Mouse (Mus musculus) adrenal gland, postnatal 14 days (tissue): ENCODE data around the gene Atf4. TPM values are rescaled to one million over a fixed set of nuclear protein-coding genes. Genes with fewer than 3 reads are reported as not detected.

Source experiments
- DNase-seq: peaks from one replicate; pipeline ENCODE4 v3.0.0; 2021; ENCODE audit warnings: mixed read lengths
- total RNA-seq: library from RNA; stranded (reverse); gene quantifications from 2 replicates; pipeline ENCODE4 v1.2.3, GENCODE M21; 2021

Gene Atf4
- total RNA-seq, 1 experiment from 2014 or later = 195 TPM

- DNase-seq = no peak
Measured at GRCm38 (mm10) chr15:80248596-80248995, 6.4 kb upstream of the Atf4 start.

GRCm38 (mm10) chr15:80249672-80250071, 5.3 kb upstream of the Atf4 start:
- DNase-seq = no peak

- no peak for DNase-seq
Measured at GRCm38 (mm10) chr15:80250586-80250985, 4.4 kb upstream of the Atf4 start.

DNA sequence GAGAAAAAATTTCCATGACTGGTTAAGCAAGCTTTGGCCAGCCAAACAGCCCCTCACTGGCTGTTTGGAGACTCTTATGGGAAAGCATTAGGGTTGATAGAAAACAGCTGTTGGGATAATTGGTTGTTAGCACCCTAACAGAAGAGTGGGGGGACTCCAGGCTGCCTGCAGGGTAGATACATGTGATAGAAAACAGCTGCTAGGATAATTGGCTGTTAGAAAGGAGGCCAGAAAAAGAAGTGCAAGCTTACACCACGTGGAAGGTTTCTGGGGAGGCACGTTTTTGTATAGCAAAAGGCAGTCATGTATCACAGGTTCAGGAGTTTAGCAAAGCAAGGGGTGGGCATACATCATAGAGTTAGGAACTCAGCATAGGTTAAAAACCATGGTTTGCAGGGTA, 1.5 kb upstream of the Atf4 start:
- DNase-seq = no peak

DNA sequence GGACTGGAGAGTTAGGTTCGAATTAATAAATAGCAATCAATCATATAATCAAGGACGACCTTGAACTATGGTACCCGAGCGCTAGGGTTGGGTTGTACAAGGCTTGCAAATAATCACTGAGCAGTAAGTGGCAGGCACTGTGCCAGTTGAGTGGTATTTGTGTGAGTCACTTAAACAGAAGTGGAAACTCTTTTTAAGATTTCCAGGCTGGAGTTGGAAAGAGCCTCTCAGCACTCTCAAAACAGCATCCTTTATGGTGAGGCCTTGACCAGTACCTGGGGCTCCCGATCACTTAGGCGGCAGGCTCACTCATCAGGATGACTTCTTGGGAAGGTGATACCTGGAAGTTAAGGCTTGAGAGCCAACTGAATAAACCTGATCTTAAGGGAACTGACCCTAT, 777 bp upstream of the Atf4 start:
- DNase-seq = peak; percentile 87

DNA sequence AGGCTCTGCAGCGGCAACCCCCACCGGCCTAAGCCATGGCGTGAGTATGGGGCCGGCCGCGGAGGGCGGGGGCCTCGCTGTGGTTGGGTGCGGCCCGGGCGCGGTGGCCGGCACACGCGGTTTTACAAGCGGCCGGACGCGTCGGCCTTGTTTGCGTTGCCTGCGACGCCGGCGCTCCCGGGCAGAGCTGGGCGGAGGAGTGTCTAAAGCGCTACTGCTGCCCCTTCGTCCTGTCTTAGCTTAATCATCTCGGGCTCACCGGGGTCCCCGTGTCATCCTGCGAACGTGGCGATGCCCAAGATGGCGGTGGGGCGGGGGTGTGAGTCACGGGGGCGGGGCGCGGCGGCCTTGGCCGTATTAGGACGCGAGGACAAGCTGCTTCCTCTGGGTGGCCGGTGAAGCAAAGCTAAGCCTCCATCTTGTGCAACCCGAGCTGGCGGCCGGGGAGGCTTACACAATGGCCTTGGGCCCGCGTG, 700 bp downstream of the Atf4 start:
- peak; percentile 97 for DNase-seq

DNA sequence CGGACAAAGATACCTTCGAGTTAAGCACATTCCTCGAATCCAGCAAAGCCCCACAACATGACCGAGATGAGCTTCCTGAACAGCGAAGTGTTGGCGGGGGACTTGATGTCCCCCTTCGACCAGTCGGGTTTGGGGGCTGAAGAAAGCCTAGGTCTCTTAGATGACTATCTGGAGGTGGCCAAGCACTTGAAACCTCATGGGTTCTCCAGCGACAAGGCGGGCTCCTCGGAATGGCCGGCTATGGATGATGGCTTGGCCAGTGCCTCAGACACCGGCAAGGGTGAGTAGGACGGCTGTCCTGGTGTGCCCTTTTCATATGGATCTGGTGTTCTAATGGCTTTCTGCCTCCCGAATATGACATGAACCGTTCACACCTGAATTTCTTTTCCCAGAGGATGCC, 1.3 kb downstream of the Atf4 start:
- peak; percentile 38 for DNase-seq

DNA sequence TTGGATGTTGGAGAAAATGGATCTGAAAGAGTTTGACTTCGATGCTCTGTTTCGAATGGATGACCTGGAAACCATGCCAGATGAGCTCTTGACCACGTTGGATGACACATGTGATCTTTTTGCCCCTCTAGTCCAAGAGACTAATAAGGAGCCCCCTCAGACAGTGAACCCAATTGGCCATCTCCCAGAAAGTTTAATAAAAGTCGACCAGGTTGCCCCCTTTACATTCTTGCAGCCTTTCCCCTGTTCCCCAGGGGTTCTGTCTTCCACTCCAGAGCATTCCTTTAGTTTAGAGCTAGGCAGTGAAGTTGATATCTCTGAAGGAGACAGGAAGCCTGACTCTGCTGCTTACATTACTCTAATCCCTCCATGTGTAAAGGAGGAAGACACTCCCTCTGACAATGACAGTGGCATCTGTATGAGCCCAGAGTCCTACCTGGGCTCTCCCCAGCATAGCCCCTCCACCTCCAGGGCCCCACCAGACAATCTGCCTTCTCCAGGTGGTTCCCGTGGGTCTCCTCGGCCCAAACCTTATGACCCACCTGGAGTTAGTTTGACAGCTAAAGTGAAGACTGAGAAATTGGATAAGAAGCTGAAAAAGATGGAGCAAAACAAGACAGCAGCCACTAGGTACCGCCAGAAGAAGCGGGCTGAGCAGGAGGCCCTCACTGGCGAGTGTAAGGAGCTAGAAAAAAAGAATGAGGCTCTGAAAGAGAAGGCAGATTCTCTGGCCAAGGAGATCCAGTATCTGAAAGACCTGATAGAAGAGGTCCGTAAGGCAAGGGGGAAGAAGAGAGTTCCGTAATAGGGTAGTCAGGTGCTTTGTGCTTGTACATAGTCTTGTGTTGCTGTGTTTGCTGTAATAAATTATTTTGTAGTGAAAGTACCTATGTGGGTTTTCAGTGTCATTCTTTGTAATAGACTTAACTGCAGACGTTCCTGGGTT, 1.9 kb downstream of the Atf4 start:
- DNase-seq = peak; percentile 13

GRCm38 (mm10) chr15:80257602-80258239, 2.7 kb downstream of the Atf4 start:
- peak; percentile 33 for DNase-seq

- DNase-seq = peak; percentile 50
Measured at GRCm38 (mm10) chr15:80258240-80259170, 3.5 kb downstream of the Atf4 start.

- peak; percentile 10 for DNase-seq
Measured at GRCm38 (mm10) chr15:80259406-80260045, 4.5 kb downstream of the Atf4 start.

DNA sequence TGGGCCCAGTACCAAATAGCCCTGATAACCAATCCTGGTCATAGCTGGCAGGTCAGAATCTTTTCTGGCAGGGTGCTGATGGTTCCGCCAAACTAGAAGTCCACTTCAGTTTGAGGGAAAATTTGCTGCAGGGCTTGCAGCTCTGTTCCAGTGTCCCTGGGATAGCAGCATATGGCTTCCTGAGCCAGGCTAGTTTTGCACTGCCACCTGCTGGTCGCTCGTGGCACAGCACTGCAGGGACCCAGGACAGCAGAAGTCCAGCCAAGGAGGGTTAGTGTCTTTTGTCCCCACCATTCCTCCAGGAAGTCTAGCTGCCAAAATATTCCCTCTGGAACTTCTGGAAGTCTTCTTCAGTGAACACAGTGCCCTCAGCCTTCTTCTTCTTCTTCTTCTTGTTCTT, 5.7 kb downstream of the Atf4 start:
- peak; percentile 90 for DNase-seq

- no peak for DNase-seq
Measured at GRCm38 (mm10) chr15:80261100-80261499, 6.1 kb downstream of the Atf4 start.

DNA sequence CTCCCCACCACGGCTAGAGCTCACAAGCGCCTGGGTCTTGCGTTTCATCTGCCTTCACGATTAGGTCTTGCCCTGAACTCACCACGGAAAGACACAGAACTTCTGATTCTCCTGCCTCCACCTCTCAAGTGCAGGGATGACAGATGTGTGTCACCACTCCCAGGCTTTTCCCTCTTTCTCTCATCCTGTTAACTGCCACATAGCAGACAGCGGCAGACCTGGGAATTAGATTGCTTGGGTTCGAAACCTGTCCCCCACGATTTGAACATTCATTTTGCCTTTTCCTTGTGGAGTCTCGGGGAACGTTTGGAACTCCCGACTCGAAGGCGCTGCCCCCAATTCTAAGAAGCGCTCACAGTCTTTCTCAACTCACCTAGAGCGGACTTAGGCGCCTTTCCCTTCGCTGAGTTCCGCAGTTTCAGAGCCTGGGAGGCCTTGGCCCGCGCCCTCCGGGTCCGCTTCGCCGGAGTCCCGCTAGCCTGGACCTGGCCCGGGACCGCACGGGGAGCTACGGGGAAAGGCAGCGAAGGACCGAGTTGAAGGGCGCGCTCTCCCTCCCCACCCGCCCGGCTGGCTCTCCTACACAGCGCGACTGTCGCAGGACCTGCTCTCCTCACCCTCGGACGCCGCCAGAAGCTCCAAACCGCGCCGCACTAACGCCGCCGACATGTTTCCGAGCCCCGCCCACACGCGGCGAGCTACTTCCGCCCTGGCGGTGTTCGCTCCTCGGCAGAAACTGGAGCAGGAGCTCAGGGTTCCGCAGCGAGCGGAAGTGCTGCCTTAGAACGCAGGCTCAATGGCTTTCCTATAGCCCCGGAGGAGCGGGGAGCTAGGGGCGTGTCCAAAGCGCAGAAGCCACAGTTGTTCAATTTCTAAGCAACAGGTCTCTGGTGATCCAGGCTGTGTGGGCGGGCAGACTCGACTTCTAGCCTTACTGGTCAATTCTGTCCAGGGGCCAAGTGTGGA, 8.9 kb downstream of the Atf4 start, which contains the start of gene Rps19bp1:
Gene Rps19bp1, minus strand, starts transcription at position 706 of the 966 bp plus-strand sequence.
- DNase-seq = peak; percentile 93

DNA sequence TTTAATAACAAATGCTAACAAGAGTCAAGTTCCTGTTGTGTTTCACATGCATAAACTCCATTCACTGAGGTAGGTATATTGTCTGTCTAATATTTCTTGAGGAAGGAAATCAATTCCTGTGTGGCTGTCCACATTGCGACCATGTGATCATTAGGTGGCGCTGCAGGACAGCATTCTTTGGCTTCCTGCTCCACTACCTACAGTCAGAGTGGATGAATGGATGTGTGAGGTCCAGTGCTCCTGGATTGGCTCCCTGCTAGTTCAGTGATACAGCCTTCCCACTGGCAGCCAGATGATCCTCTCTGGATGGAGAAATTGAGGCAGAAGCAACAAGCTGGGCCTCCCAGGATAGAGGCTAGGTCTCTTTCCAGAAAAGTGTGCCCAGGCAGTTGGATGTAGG, 11.3 kb downstream of the Atf4 start:
- DNase-seq = peak; percentile 85

DNA sequence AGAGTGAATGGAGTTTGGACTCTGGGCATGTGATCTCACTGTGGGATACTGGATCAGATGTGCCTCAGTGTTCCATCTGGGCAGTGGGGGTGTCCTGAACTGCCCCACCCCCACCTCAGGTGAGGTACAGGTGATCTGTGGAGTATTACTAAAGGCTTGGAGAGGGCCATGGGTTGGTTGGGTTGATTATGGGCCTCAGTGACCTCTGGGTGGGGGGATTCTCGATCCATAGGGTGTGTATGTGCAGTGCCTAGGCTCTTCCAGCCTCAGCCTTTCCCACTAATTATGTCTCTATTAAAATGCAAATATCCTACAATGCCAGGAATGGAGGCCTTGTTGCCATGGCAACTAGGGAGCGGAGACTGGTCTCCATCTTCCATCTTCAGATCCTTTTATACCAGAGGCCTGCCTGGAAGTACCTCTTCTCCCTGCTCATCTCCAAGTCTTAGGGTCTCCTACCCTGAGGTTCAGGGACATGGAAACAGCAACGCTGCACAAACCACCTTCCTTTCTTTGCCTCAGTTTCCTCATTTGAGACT, 16.9 kb downstream of the Atf4 start:
- DNase-seq = no peak

DNA sequence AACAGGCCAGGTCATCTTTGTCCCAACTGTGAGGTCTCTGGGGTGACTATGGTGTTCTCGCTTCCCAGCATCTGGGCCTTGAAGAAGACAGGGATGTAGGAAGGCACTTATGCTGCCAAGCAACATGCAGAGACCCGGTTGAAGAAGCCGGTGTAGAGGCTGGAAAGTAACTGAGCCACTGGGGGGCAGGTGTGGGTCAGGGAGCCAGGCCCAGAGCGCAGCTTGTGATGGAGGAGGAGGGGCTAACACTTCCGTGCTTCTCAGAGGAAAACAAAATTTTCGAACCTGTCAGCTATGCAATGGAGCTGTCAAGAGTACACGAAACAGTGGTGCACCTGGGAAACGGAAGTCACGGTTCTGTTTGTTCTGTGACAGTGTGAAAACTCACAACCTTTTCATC, 22.1 kb downstream of the Atf4 start:
- DNase-seq = no peak

DNA sequence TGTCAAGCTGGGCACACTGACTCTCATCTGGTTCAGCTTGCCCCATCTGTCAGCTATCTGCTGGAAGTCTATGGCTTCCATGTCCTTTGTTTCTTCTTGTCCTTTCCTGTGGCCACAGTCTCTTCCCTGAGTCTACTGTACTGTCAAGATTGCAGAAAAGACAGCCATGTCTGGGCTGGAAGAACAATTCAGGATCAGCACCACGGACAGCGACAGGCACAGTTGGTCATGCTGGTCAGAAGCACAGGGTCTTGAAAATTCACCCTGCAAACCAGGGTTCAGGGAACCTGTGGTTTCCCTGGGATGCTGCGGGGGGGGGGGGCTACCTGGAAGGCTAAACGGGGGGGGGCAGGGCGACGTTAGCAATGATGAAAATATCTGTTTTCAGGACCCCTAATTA, 22.6 kb downstream of the Atf4 start:
- DNase-seq = peak; percentile 86

GRCm38 (mm10) chr15:80278121-80278759, 23.3 kb downstream of the Atf4 start:
- DNase-seq = no peak

- no peak for DNase-seq
Measured at GRCm38 (mm10) chr15:80279053-80279452, 24.1 kb downstream of the Atf4 start.
